Comparison of ENCODE assay signal across 21 mouse cellular contexts in the genomic region with DNA sequence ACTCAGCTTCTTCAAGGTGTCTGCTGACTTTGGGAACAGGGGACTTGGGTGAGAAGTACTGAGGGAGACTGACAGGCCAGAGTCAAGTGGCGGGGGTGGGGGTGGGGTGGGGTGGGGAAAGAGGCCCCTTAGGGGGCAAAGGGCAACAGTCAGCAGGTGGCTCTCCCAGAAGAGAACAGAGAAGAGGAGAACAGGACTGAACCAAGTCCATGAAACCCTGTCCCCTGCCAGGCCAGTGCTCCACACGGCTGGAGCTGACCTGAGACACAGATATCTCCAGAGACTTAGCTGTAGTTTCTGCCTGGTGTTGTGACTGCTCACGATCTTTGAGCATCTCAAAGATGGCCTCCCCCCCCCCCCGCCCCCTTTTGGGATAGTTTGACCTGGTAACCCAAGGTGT.
"Had no signal": no experiment of that assay in that cellular context is flagged by ENCODE, and none has a peak within 500 bp of the region (broad histone marks: within the 10 kb centered on the region; RNA-seq: fewer than 3 reads in every experiment).

No protein-coding gene starts in this region.

- H3K9ac ChIP-seq: liver, embryonic 15.5 days; liver, postnatal 0 days; lung, embryonic 15.5 days; midbrain, embryonic 13.5 days; midbrain, embryonic 15.5 days; neural tube, embryonic 12.5 days had no signal

- H3K9me3 ChIP-seq: liver, embryonic 15.5 days; lung, embryonic 15.5 days; midbrain, embryonic 13.5 days; midbrain, embryonic 15.5 days; neural tube, embryonic 12.5 days had no signal

- H3K4me2 ChIP-seq: liver, embryonic 15.5 days; lung, embryonic 15.5 days; midbrain, embryonic 11.5 days; midbrain, embryonic 13.5 days; midbrain, embryonic 15.5 days; neural tube, embryonic 12.5 days had no signal

- H3K27me3 ChIP-seq: liver, embryonic 15.5 days; lung, embryonic 15.5 days; midbrain, embryonic 13.5 days; midbrain, embryonic 15.5 days; neural tube, embryonic 12.5 days had no signal

- ATAC-seq: liver, postnatal 0 days; lung, postnatal 0 days; midbrain, embryonic 13.5 days; midbrain, embryonic 15.5 days had no signal

- H3K4me1 ChIP-seq: midbrain, embryonic 15.5 days had no signal

- H3K4me3 ChIP-seq: liver, embryonic 15.5 days; lung, embryonic 15.5 days; megakaryocyte, embryonic 14.5 days; midbrain, embryonic 13.5 days; midbrain, embryonic 15.5 days; neural tube, embryonic 12.5 days had no signal

- H3K36me3 ChIP-seq: lung, embryonic 15.5 days; midbrain, embryonic 13.5 days; midbrain, embryonic 15.5 days; neural tube, embryonic 12.5 days had no signal

- H3K27ac ChIP-seq: liver, embryonic 15.5 days; lung, embryonic 15.5 days; macrophage; midbrain, embryonic 13.5 days; midbrain, embryonic 15.5 days; neural tube, embryonic 12.5 days had no signal

- DNase-seq: liver, postnatal 0 days; lung, adult 2 months; lung, postnatal 14 days; lung, postnatal 36 days; retina, postnatal 1 day; right cerebral cortex, adult 18-20 months; right cerebral cortex, postnatal 25 days; right cerebral cortex, postnatal 4 days; spleen, adult 18-20 months; thymus, adult 18-20 months; thymus, postnatal 25 days; thymus, postnatal 4 days had no signal
